Mouse (Mus musculus): Measurements from ENCODE around the gene Fmnl2.
A peak's percentile ranks its signal among the peaks of the same experiment; 100 is the strongest.

- TF ChIP-seq CTCF (IDR thresholded peaks at IDR 0.05; ENCODE audit: low read depth) (peak; percentile 21; the same call in 1 of the 2 replicates), EP300 (optimal IDR thresholded peaks at IDR 0.05) (no peak)
Measured at GRCm38 (mm10) chr2:52811691-52812090, 46.0 kb upstream of the Fmnl2 start.
